Mouse (Mus musculus): Measurements from ENCODE around the gene Gm5148.

GRCm38 (mm10) chr3:37669100-37669499, 55.2 kb downstream of the Gm5148 start:
- TF ChIP-seq CTCF (IDR thresholded peaks at IDR 0.05; ENCODE audit: low read depth, low read length) (no peak), POLR2A (IDR thresholded peaks at IDR 0.05; ENCODE audit: extremely low read depth, insufficient read depth, low read length) (no peak)

All from liver, adult 2 months (tissue).